Mouse (Mus musculus) limb, embryonic 14.5 days (tissue): ENCODE data around the gene Gm42688. TPM values are rescaled to one million over a fixed set of nuclear protein-coding genes. Genes with fewer than 3 reads are reported as not detected.

Experiments
- ATAC-seq: fragments of 200-750 bp; cut with Nextera tagmentation; 2 replicates; pipeline ENCODE4 v1.8.0; 2017; ENCODE audit warnings: low read depth, moderate number of reproducible peaks, moderate TSS enrichment; ENCODE audit not compliant: low FRiP score
- DNase-seq: peaks from one replicate; pipeline ENCODE4 v3.0.0-alpha.2; 2015; ENCODE audit warnings: low spot score
- H3K27ac ChIP-seq: fragments of 300-500 bp; sonication (generic); replicated peaks from 2 replicates; pipeline ENCODE4 v1.5.1; 2014; ENCODE audit warnings: low read depth, mild to moderate bottlenecking, low read length, moderate library complexity, mixed read lengths
- H3K27me3 ChIP-seq: fragments of 300-500 bp; sonication (generic); 2 replicates; pipeline ENCODE4 v1.6.1; 2014; ENCODE audit warnings: low read length, mixed read lengths; ENCODE audit not compliant: control insufficient read depth, insufficient read depth
- H3K36me3 ChIP-seq: fragments of 300-500 bp; sonication (generic); 2 replicates; pipeline ENCODE4 v1.6.1; 2014; ENCODE audit warnings: mild to moderate bottlenecking, low read length, moderate library complexity, mixed read lengths; ENCODE audit not compliant: control insufficient read depth, insufficient read depth
- H3K4me1 ChIP-seq: fragments of 300-500 bp; sonication (generic); 2 replicates; pipeline ENCODE4 v1.6.1; 2014; ENCODE audit warnings: antibody characterized with exemption, low read length, mixed read lengths; ENCODE audit not compliant: control insufficient read depth, insufficient read depth
- H3K4me2 ChIP-seq: fragments of 300-500 bp; sonication (generic); replicated peaks from 2 replicates; pipeline ENCODE4 v1.6.1; 2014; ENCODE audit warnings: low read depth, mild to moderate bottlenecking, low read length, moderate library complexity; ENCODE audit not compliant: severe bottlenecking
- H3K4me3 ChIP-seq: fragments of 300-500 bp; sonication (generic); replicated peaks from 2 replicates; pipeline ENCODE4 v1.5.1; 2014; ENCODE audit warnings: low read length
- H3K9ac ChIP-seq: fragments of 300-500 bp; sonication (generic); 2 replicates; pipeline ENCODE4 v1.6.1; 2014; ENCODE audit warnings: mild to moderate bottlenecking, low read depth, low read length, moderate library complexity; ENCODE audit not compliant: severe bottlenecking
- H3K9me3 ChIP-seq: fragments of 300-500 bp; sonication (generic); 2 replicates; pipeline ENCODE4 v1.6.1; 2016; ENCODE audit warnings: low read length; ENCODE audit not compliant: control insufficient read depth
- POLR2A ChIP-seq: fragments of 200-500 bp; IDR thresholded peaks from 2 replicates; pipeline ENCODE4 v1.8.0; 2012; ENCODE audit warnings: inconsistent platforms, mild to moderate bottlenecking, moderate library complexity, borderline replicate concordance; ENCODE audit not compliant: insufficient read depth, insufficient read length; ENCODE audit errors: extremely low read depth
- WGBS: fragments of 180-500 bp; shearing (Covaris S2); extraction: QIAGEN DNeasy Blood & Tissue Kit; methylation state at CpG from one replicate; pipeline ENCODE4 v1.1.7; 2014; 5-methylcytosine and 5-hydroxymethylcytosine counted together
- polyA plus RNA-seq, 2 experiments: library from polyadenylated mRNA; depleted of rRNA in 1 of 2; stranded (reverse) in 1 of 2; unstranded in 1 of 2; fragments of >200 nt; fragmentation: Nextera tagmentation in 1 of 2; extraction: Ambion mirVana in 1 of 2; gene quantifications; 2 replicates each; pipeline versions ENCODE4 v1.2.1 to v1.2.3; 2012 to 2014

Gm42688 gene
- polyA plus RNA-seq, 2 experiments = 2.5 to 7.0 TPM

DNA sequence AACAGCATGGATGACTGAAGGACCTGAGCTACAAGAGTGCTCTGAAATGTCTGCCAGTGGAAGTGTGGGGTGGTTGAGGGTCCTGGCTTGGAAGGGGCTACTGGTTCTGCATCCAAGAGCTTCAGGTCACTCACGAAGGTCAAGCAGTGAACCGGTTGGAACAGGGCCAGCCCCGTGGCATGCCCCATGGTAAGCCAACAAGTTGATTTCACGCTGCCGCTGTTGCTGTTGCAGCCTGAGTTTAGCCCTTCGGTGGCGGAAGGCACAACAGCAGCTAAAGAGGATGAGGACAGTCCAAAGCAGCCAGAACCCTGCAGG lies 18.3 kb downstream of the Gm42688 start:
- peaks cover 36% of the 10 kb centered on the region for H3K4me1 ChIP-seq

DNA sequence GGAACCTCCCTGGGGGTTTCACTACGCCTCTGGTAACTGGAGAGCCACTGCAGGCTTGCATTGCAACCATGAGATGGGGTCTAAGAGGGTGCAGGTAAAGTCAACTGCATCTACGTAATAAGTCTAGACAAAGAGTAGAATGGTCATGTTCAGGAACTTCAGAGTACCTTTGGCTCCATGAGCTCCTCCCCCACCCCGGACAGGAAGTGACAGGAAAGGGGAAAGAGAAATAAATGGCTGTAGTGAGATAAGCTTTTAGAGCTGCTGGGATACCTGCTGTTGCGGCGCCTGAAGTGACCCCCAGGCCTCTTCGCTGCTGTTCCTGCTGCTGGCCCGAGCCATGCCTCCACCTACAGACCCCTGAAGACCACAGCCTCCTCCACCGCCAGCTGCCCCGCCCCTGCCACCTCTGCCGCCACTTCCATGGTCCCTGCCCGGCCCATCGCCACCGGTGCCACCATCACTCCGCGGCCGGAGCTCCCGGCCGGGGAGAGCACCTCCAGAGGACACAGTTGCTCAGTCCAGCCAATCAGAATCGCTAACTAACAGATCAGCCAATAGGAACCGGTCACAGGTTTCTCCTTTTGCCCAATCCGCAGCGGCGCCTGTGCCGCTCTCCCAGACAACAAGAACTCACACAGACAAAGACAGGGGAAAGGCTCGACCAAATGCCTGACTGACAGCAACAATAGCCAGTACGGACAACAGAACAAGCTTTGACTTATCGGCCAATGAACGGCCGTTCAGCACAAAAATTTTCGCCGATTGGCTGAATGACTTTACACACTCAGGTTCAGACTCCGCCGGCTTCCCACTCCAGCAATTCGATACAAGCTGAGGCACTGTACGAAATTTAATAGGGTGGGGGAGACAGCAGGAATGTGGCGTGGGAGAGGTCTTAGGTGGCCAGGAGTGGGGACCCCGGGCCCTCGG lies 19.8 kb downstream of the Gm42688 start, which contains the start of gene Wbp1:
Wbp1 (minus strand) TSS at position 630 of the 933 bp plus-strand sequence.
- peak; percentile 99 for DNase-seq
- peak; percentile 94 for ATAC-seq
- Histone ChIP-seq H3K27me3 (no peaks in the 10 kb centered on the region), H3K9me3 (no peaks in the 10 kb centered on the region), H3K9ac (peak within 1 kb of the TSS; percentile 89), H3K4me2 (peak within 1 kb of the TSS; percentile 96), H3K4me3 (peak within 1 kb of the TSS; percentile 73), H3K36me3 (peaks cover 38% of the 10 kb centered on the region), H3K27ac (peak within 1 kb of the TSS; percentile 99), H3K4me1 (peaks cover 38% of the 10 kb centered on the region)
- peak; percentile 92 for TF ChIP-seq POLR2A
- WGBS = under 1% methylated on average over 36 of the region's 38 CpGs

More for the DNA sequence above, 18.3 kb downstream of the Gm42688 start:
- H3K36me3 ChIP-seq = peaks cover 38% of the 10 kb centered on the region
- H3K9me3 ChIP-seq = no peaks in the 10 kb centered on the region
- no peak for TF ChIP-seq POLR2A
- no peak for DNase-seq
- H3K4me3 ChIP-seq = no peak overlapping the region; the same call in 1 of the 2 replicates
- peak overlapping the region; percentile 96 for H3K4me2 ChIP-seq
- no peaks in the 10 kb centered on the region for H3K27me3 ChIP-seq
- WGBS = 84% methylated on average over 7 of the region's 7 CpGs
- H3K27ac ChIP-seq = no peak overlapping the region
- peak overlapping the region; percentile 28; the same call in 1 of the 2 replicates for H3K9ac ChIP-seq
- ATAC-seq = no peak

DNA sequence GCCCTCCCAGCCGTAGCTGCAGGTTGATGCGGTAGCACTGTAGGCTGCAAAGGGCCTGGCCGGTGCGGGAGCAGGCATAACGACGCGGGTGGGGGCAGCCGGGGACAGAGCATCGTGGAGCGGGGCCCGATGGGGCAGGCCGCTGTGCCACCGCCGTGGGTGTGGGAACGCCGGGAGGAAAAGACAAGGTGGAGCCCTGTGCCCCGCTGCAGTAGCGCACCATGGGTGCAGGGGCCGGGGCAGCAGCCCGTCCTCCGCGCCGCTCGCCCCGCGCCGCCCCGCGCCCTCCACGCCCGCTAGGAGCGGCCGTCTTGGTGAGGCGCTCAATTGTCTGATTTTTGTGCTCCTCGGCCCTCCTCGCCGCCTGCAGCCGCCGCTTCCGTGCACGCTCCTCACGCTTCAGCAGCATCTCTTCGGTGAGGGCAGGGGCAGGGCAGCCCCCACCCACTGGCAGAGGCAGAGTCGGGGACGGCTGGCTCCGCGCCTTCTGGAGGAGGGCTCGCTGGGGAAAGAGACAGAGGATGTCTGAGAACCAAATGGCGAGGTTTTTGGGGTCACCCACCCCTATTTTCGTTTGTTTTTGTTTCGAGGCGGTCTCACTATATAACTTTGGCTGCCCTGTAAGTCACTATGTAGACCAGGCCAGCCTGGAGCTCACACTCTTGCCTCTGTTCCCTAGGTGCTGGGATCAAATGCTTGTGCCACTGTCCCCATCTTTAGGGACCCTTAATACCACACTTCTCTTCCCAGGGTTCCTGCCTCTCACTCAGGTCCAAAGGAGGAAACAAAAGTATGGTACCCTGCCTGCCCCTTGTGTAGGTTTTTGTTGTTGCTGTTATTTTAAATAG lies 20.7 kb downstream of the Gm42688 start:
- Histone ChIP-seq H3K9me3 (no peaks in the 10 kb centered on the region), H3K27ac (peak overlapping the region; percentile 99), H3K36me3 (peaks cover 32% of the 10 kb centered on the region), H3K4me1 (peaks cover 31% of the 10 kb centered on the region), H3K4me3 (peak overlapping the region; percentile 73), H3K27me3 (no peaks in the 10 kb centered on the region), H3K4me2 (peak overlapping the region; percentile 96), H3K9ac (peak overlapping the region; percentile 89)
- no peak for DNase-seq
- WGBS = 1% methylated on average over 34 of the region's 52 CpGs
- TF ChIP-seq POLR2A = no peak
- ATAC-seq = peak; percentile 3; the same call in 1 of the 2 replicates

GRCm38 (mm10) chr6:83122961-83123360 lies 21.5 kb downstream of the Gm42688 start:
- no peak overlapping the region for H3K9ac ChIP-seq

DNA sequence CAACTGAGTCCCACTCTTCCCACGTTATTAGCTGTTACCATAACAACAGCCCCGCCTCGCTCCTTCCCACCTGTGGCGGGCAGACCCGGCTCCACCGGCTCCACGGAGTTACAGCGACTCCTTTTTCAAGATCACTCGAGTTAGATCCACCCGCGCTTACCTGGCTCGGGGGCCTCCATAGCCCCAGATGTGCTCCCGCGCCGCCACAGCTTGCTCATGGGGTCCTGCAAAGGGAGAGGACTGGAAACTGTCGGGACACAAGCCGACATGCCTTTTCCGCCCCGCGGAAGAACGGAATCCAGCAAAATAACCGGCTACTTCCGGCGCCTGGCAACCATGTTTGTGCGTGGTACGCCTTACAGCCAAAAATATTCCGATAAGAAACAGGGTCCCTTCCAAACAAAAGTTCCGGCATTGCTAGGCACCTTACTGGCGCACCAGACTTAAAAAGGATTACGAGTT lies 23.5 kb downstream of the Gm42688 start:
- ATAC-seq = peak; percentile 14; the same call in 1 of the 2 replicates
- WGBS = under 1% methylated on average over 30 of the region's 30 CpGs
- peak overlapping the region; percentile 75 for H3K4me2 ChIP-seq

More at GRCm38 (mm10) chr6:83122961-83123360, 21.5 kb downstream of the Gm42688 start:
- peaks cover 23% of the 10 kb centered on the region for H3K36me3 ChIP-seq
- no peaks in the 10 kb centered on the region for H3K9me3 ChIP-seq
- 0 out of 2 replicates have a peak overlapping the region, but pooled peaks have one; percentile 73 for H3K4me3 ChIP-seq
- peaks cover 31% of the 10 kb centered on the region for H3K4me1 ChIP-seq
- no peak overlapping the region for H3K27ac ChIP-seq
- no peak for TF ChIP-seq POLR2A
- peak overlapping the region; percentile 96 for H3K4me2 ChIP-seq
- DNase-seq (no peak), ATAC-seq (no peak)
- WGBS = 78% methylated on average over 5 of the region's 5 CpGs
- H3K27me3 ChIP-seq = no peaks in the 10 kb centered on the region

More for the DNA sequence above, 23.5 kb downstream of the Gm42688 start:
- no peaks in the 10 kb centered on the region for H3K27me3 ChIP-seq
- TF ChIP-seq POLR2A = no peak
- DNase-seq = peak; percentile 97
- peak overlapping the region; percentile 62 for H3K4me3 ChIP-seq
- 0 out of 2 replicates have a peak, but pooled peaks cover 4% of the 10 kb centered on the region for H3K36me3 ChIP-seq
- H3K27ac ChIP-seq = peak overlapping the region; percentile 34; the same call in 1 of the 2 replicates
- H3K9me3 ChIP-seq = no peaks in the 10 kb centered on the region
- peaks cover 26% of the 10 kb centered on the region for H3K4me1 ChIP-seq
- H3K9ac ChIP-seq = peak overlapping the region; percentile 59
